Mouse (Mus musculus) kidney, embryonic 14.5 days (tissue): Measurements from ENCODE around the gene Insr. TPM values are rescaled to one million over a fixed set of nuclear protein-coding genes. Genes with fewer than 3 reads are reported as not detected.

Experiments
- ATAC-seq: fragments of 200-750 bp; cut with Nextera tagmentation; 2 replicates; pipeline ENCODE4 v1.8.0; 2017; ENCODE audit warnings: moderate number of reproducible peaks, mild to moderate bottlenecking, moderate TSS enrichment, moderate library complexity; ENCODE audit not compliant: low FRiP score, low TSS enrichment
- H3K27ac ChIP-seq: fragments of 300-500 bp; sonication (generic); 2 replicates; pipeline ENCODE4 v1.5.1; 2014; ENCODE audit warnings: low read depth, mild to moderate bottlenecking, low read length, moderate library complexity, mixed read lengths
- H3K27me3 ChIP-seq: fragments of 300-500 bp; sonication (generic); 2 replicates; pipeline ENCODE4 v1.6.1; 2014; ENCODE audit warnings: mild to moderate bottlenecking, low read length; ENCODE audit not compliant: control insufficient read depth, insufficient read depth
- H3K36me3 ChIP-seq: fragments of 300-500 bp; sonication (generic); 2 replicates; pipeline ENCODE4 v1.6.1; 2014; ENCODE audit warnings: low read length, mixed read lengths; ENCODE audit not compliant: control insufficient read depth, insufficient read depth
- H3K4me1 ChIP-seq: fragments of 300-500 bp; sonication (generic); 2 replicates; pipeline ENCODE4 v1.6.1; 2014; ENCODE audit warnings: low read length, mixed read lengths; ENCODE audit not compliant: control insufficient read depth, insufficient read depth
- H3K4me2 ChIP-seq: fragments of 300-500 bp; sonication (generic); replicated peaks from 2 replicates; pipeline ENCODE4 v1.6.1; 2014; ENCODE audit warnings: low read depth, mild to moderate bottlenecking, low read length
- H3K4me3 ChIP-seq: fragments of 300-500 bp; sonication (generic); 2 replicates; pipeline ENCODE4 v1.5.1; 2014; ENCODE audit warnings: mild to moderate bottlenecking, low read length
- H3K9ac ChIP-seq: fragments of 300-500 bp; sonication (generic); 2 replicates; pipeline ENCODE4 v1.6.1; 2014; ENCODE audit warnings: low read depth, mild to moderate bottlenecking, low read length, moderate library complexity
- H3K9me3 ChIP-seq: fragments of 300-500 bp; sonication (generic); 2 replicates; pipeline ENCODE4 v1.6.1; 2016; ENCODE audit warnings: low read length; ENCODE audit not compliant: control insufficient read depth
- WGBS: fragments of 180-500 bp; shearing (Covaris S2); extraction: QIAGEN DNeasy Blood & Tissue Kit; methylation state at CpG from one replicate; pipeline ENCODE4 v1.1.7; 2014; 5-methylcytosine and 5-hydroxymethylcytosine counted together
- polyA plus RNA-seq: library from polyadenylated mRNA; unstranded; fragments of >200 nt; fragmentation: Nextera tagmentation; extraction: Ambion mirVana; gene quantifications from 2 replicates; pipeline ENCODE4 v1.2.1, GENCODE M21; 2014

The Insr gene
- polyA plus RNA-seq, 1 experiment from 2014 or later: 40.2 TPM

- 55% methylated on average over 5 of the region's 5 CpGs for WGBS
- H3K9me3 ChIP-seq: no peaks in the 10 kb centered on the region; the same call in 1 of the 2 replicates
- H3K4me1 ChIP-seq: no peaks in the 10 kb centered on the region
- no peak overlapping the region for H3K4me3 ChIP-seq
- no peak overlapping the region for H3K9ac ChIP-seq
- no peak overlapping the region for H3K4me2 ChIP-seq
- no peaks in the 10 kb centered on the region for H3K27me3 ChIP-seq
- H3K36me3 ChIP-seq: peaks cover 4% of the 10 kb centered on the region; the same call in 1 of the 2 replicates
- no peak overlapping the region for H3K27ac ChIP-seq
- ATAC-seq: no peak
These were observed 30.7 kb downstream of the Insr start for GRCm38 (mm10) chr8:3248704-3249103.

- Histone ChIP-seq H3K4me1 (no peaks in the 10 kb centered on the region), H3K9ac (no peak overlapping the region), H3K27me3 (no peaks in the 10 kb centered on the region), H3K4me3 (no peak overlapping the region), H3K27ac (no peak overlapping the region), H3K9me3 (no peaks in the 10 kb centered on the region; the same call in 1 of the 2 replicates), H3K4me2 (no peak overlapping the region), H3K36me3 (no peaks in the 10 kb centered on the region; the same call in 1 of the 2 replicates)
- ATAC-seq: no peak
- WGBS: 61% methylated on average over 1 of the region's 1 CpGs
These were observed 32.3 kb downstream of the Insr start for GRCm38 (mm10) chr8:3247129-3247528.

- H3K4me2 ChIP-seq: no peak overlapping the region
- 84% methylated on average over 4 of the region's 4 CpGs for WGBS
- ATAC-seq: no peak
These were observed 36.2 kb downstream of the Insr start for GRCm38 (mm10) chr8:3243229-3243628.

GRCm38 (mm10) chr8:3240725-3241124 is 38.7 kb downstream of the Insr start:
- no peaks in the 10 kb centered on the region for H3K27me3 ChIP-seq

More at GRCm38 (mm10) chr8:3243229-3243628, 36.2 kb downstream of the Insr start:
- H3K4me1 ChIP-seq: no peaks in the 10 kb centered on the region
- no peak overlapping the region for H3K9ac ChIP-seq
- H3K27me3 ChIP-seq: no peaks in the 10 kb centered on the region
- no peak overlapping the region for H3K27ac ChIP-seq
- no peak overlapping the region for H3K4me3 ChIP-seq
- no peaks in the 10 kb centered on the region; the same call in 1 of the 2 replicates for H3K36me3 ChIP-seq
- H3K9me3 ChIP-seq: no peaks in the 10 kb centered on the region; the same call in 1 of the 2 replicates

GRCm38 (mm10) chr8:3239641-3240040 is 39.8 kb downstream of the Insr start:
- Histone ChIP-seq H3K36me3 (no peaks in the 10 kb centered on the region), H3K27ac (no peak overlapping the region), H3K4me1 (0 out of 2 replicates have a peak, but pooled peaks cover 3% of the 10 kb centered on the region), H3K9me3 (no peaks in the 10 kb centered on the region), H3K9ac (no peak overlapping the region), H3K4me3 (no peak overlapping the region), H3K27me3 (no peaks in the 10 kb centered on the region), H3K4me2 (no peak overlapping the region)
- WGBS: 76% methylated on average over 3 of the region's 3 CpGs
- ATAC-seq: no peak

More at GRCm38 (mm10) chr8:3240725-3241124, 38.7 kb downstream of the Insr start:
- H3K4me3 ChIP-seq: no peak overlapping the region
- no peaks in the 10 kb centered on the region for H3K36me3 ChIP-seq
- H3K9ac ChIP-seq: no peak overlapping the region
- 87% methylated on average over 3 of the region's 3 CpGs for WGBS
- H3K4me2 ChIP-seq: no peak overlapping the region
- H3K27ac ChIP-seq: no peak overlapping the region
- no peak for ATAC-seq
- H3K9me3 ChIP-seq: no peaks in the 10 kb centered on the region
- H3K4me1 ChIP-seq: 0 out of 2 replicates have a peak, but pooled peaks cover 3% of the 10 kb centered on the region

- ATAC-seq: no peak
- H3K36me3 ChIP-seq: no peaks in the 10 kb centered on the region
- WGBS: 90% methylated on average over 3 of the region's 3 CpGs
- no peak overlapping the region for H3K4me2 ChIP-seq
- H3K4me3 ChIP-seq: no peak overlapping the region
- H3K27ac ChIP-seq: no peak overlapping the region
- no peaks in the 10 kb centered on the region for H3K27me3 ChIP-seq
- no peaks in the 10 kb centered on the region for H3K9me3 ChIP-seq
- H3K4me1 ChIP-seq: 0 out of 2 replicates have a peak, but pooled peaks cover 3% of the 10 kb centered on the region
- no peak overlapping the region for H3K9ac ChIP-seq
These were observed 40.6 kb downstream of the Insr start for GRCm38 (mm10) chr8:3238792-3239191.

GRCm38 (mm10) chr8:3237319-3237718 is 42.1 kb downstream of the Insr start:
- no peak for ATAC-seq
- H3K4me1 ChIP-seq: 0 out of 2 replicates have a peak, but pooled peaks cover 3% of the 10 kb centered on the region
- WGBS: 70% methylated on average over 5 of the region's 5 CpGs
- H3K4me2 ChIP-seq: no peak overlapping the region
- H3K9me3 ChIP-seq: no peaks in the 10 kb centered on the region
- no peak overlapping the region for H3K9ac ChIP-seq
- no peak overlapping the region for H3K27ac ChIP-seq
- H3K36me3 ChIP-seq: no peaks in the 10 kb centered on the region
- H3K27me3 ChIP-seq: no peaks in the 10 kb centered on the region
- H3K4me3 ChIP-seq: no peak overlapping the region

- Histone ChIP-seq H3K4me1 (0 out of 2 replicates have a peak, but pooled peaks cover 3% of the 10 kb centered on the region), H3K27me3 (no peaks in the 10 kb centered on the region), H3K27ac (no peak overlapping the region), H3K4me2 (no peak overlapping the region), H3K36me3 (no peaks in the 10 kb centered on the region), H3K9ac (no peak overlapping the region), H3K9me3 (no peaks in the 10 kb centered on the region), H3K4me3 (no peak overlapping the region)
- WGBS: 63% methylated on average over 3 of the region's 3 CpGs
- ATAC-seq: no peak
These were observed 43.1 kb downstream of the Insr start for GRCm38 (mm10) chr8:3236277-3236676.

GRCm38 (mm10) chr8:3234569-3234968 is 44.8 kb downstream of the Insr start:
- Histone ChIP-seq H3K9ac (no peak overlapping the region), H3K4me1 (0 out of 2 replicates have a peak, but pooled peaks cover 3% of the 10 kb centered on the region), H3K27me3 (no peaks in the 10 kb centered on the region), H3K9me3 (no peaks in the 10 kb centered on the region), H3K4me3 (no peak overlapping the region), H3K4me2 (no peak overlapping the region), H3K27ac (no peak overlapping the region), H3K36me3 (no peaks in the 10 kb centered on the region)
- ATAC-seq: no peak
- WGBS: 85% methylated on average over 3 of the region's 3 CpGs
